Mouse (Mus musculus) liver, adult 2 months (tissue): ENCODE measurements around the gene Tlx2. TPM values are rescaled to one million over a fixed set of nuclear protein-coding genes. Genes with fewer than 3 reads are reported as not detected.

ENCODE experiments used
- DNase-seq: peaks from one replicate; pipeline ENCODE4 v3.0.0-alpha.2; 2011; ENCODE audit warnings: low read depth, low spot score; ENCODE audit errors: extremely low read depth
- H3K27ac ChIP-seq: fragments of 200-500 bp; replicated peaks from 2 replicates; pipeline ENCODE4 v1.5.1; 2012; ENCODE audit warnings: low read depth, mild to moderate bottlenecking, control low read depth, inconsistent platforms, low read length; ENCODE audit not compliant: insufficient read depth
- H3K27me3 ChIP-seq: fragments of 200-500 bp; 2 replicates; pipeline ENCODE4 v1.6.1; 2012; ENCODE audit warnings: mild to moderate bottlenecking, moderate library complexity, low read length, inconsistent platforms; ENCODE audit not compliant: control insufficient read depth, insufficient read depth
- H3K36me3 ChIP-seq: fragments of 200-500 bp; 2 replicates; pipeline ENCODE4 v1.6.1; 2012; ENCODE audit warnings: low read length, inconsistent platforms; ENCODE audit not compliant: control insufficient read depth, insufficient read depth
- H3K4me1 ChIP-seq: fragments of 200-500 bp; 2 replicates; pipeline ENCODE4 v1.6.1; 2011; ENCODE audit warnings: low read length; ENCODE audit not compliant: control insufficient read depth, insufficient read depth
- H3K4me3 ChIP-seq: fragments of 200-500 bp; 2 replicates; pipeline ENCODE4 v1.5.1; 2011; ENCODE audit warnings: low read depth, mild to moderate bottlenecking, control low read depth, low read length, moderate library complexity; ENCODE audit not compliant: insufficient read depth
- H3K79me2 ChIP-seq: fragments of 200-500 bp; 2 replicates; pipeline ENCODE4 v1.6.1; 2012; ENCODE audit warnings: inconsistent platforms, mild to moderate bottlenecking, low read length, moderate library complexity; ENCODE audit not compliant: control insufficient read depth, insufficient read depth
- H3K9ac ChIP-seq: fragments of 200-500 bp; 2 replicates; pipeline ENCODE4 v1.6.1; 2012; ENCODE audit warnings: low read depth, mild to moderate bottlenecking, control low read depth, inconsistent platforms, low read length
- CTCF ChIP-seq: fragments of 200-500 bp; IDR thresholded peaks from 2 replicates; pipeline ENCODE4 v1.5.1; 2011; ENCODE audit warnings: low read depth, low read length, control low read depth
- POLR2A ChIP-seq: fragments of 200-500 bp; IDR thresholded peaks from 2 replicates; pipeline ENCODE4 v1.6.1; 2011; ENCODE audit warnings: low read length, control low read depth; ENCODE audit not compliant: insufficient read depth; ENCODE audit errors: extremely low read depth
- WGBS: fragments of 180-500 bp; shearing (Covaris S2); methylation state at CpG from one replicate; pipeline ENCODE4 v1.1.7; 2018; 5-methylcytosine and 5-hydroxymethylcytosine counted together
- polyA plus RNA-seq: library from polyadenylated mRNA; depleted of rRNA; stranded (reverse); fragments of >200 nt; gene quantifications from 2 replicates; pipeline ENCODE4 v1.2.3, GENCODE M21; 2012; rRNA removed
- total RNA-seq: library from RNA; depleted of rRNA; stranded (reverse); fragments of >200 nt; gene quantifications from 2 replicates; pipeline ENCODE4 v1.2.3, GENCODE M21; 2014; rRNA removed

The Tlx2 gene
- total RNA-seq (not detected in 2 replicates), polyA plus RNA-seq (not detected in 2 replicates)

- Histone ChIP-seq H3K36me3 (no peaks in the 10 kb centered on the region), H3K9ac (no peak within 1 kb of the TSS), H3K4me1 (0 out of 2 replicates have a peak, but pooled peaks cover 1% of the 10 kb centered on the region), H3K4me3 (peak within 1 kb of the TSS; percentile 49; the same call in 1 of the 2 replicates), H3K27ac (no peak within 1 kb of the TSS), H3K27me3 (peaks cover 39% of the 10 kb centered on the region), H3K79me2 (no peaks in the 10 kb centered on the region)
- 15% methylated on average over 7 of the region's 10 CpGs for WGBS
- TF ChIP-seq POLR2A, result no peak
- DNase-seq, result no peak
Measured at GRCm38 (mm10) chr6:83070247-83070310, at the start of gene Tlx2. Tlx2 (minus strand) TSS chr6:83070293.

GRCm38 (mm10) chr6:83119734-83120051, 49.6 kb upstream of the Tlx2 start:
- TF ChIP-seq POLR2A, result no peak
- no peak for TF ChIP-seq CTCF
- Histone ChIP-seq H3K27ac (no peak overlapping the region), H3K36me3 (no peaks in the 10 kb centered on the region; the same call in 1 of the 2 replicates), H3K27me3 (no peaks in the 10 kb centered on the region), H3K4me1 (peaks cover 14% of the 10 kb centered on the region), H3K9ac (no peak overlapping the region), H3K79me2 (peaks cover 4% of the 10 kb centered on the region; the same call in 1 of the 2 replicates), H3K4me3 (no peak overlapping the region)
- 23% methylated on average over 7 of the region's 7 CpGs for WGBS
- DNase-seq, result no peak

- no peak for DNase-seq
- Histone ChIP-seq H3K36me3 (no peaks in the 10 kb centered on the region; the same call in 1 of the 2 replicates), H3K79me2 (peaks cover 4% of the 10 kb centered on the region; the same call in 1 of the 2 replicates), H3K27ac (no peak overlapping the region), H3K4me3 (no peak overlapping the region), H3K9ac (no peak overlapping the region), H3K27me3 (no peaks in the 10 kb centered on the region), H3K4me1 (peaks cover 18% of the 10 kb centered on the region)
- WGBS, result 87% methylated on average over 14 of the region's 14 CpGs
- no peak for TF ChIP-seq POLR2A
- no peak for TF ChIP-seq CTCF
Measured at GRCm38 (mm10) chr6:83118825-83119733, 49.0 kb upstream of the Tlx2 start.

DNA sequence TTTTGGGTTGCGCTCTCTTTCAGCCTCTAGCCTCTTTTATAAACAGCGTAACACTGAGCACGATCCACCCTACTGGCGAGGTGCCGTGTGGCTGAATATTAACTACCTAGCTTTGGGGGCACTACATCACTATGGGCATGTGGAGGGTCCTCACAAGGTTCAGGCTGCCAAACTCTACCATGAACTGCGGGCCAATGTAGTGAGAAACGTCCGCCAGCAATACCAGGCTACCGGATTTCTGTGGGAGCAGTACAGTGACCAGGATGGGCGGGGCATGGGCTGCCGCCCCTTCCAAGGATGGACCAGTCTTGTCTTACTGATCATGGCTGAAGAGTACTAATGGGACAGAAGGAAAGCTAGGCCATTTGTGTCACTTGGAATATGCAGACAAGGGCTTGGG, 48.3 kb upstream of the Tlx2 start:
- peaks cover 20% of the 10 kb centered on the region for H3K4me1 ChIP-seq
- no peak overlapping the region for H3K27ac ChIP-seq
- no peak for DNase-seq
- WGBS, result 81% methylated on average over 11 of the region's 11 CpGs
- no peak overlapping the region for H3K9ac ChIP-seq
- H3K4me3 ChIP-seq, result no peak overlapping the region
- peaks cover 4% of the 10 kb centered on the region; the same call in 1 of the 2 replicates for H3K79me2 ChIP-seq
- no peaks in the 10 kb centered on the region for H3K27me3 ChIP-seq
- no peaks in the 10 kb centered on the region; the same call in 1 of the 2 replicates for H3K36me3 ChIP-seq
- no peak for TF ChIP-seq POLR2A
- no peak for TF ChIP-seq CTCF

GRCm38 (mm10) chr6:83117616-83118015, 47.5 kb upstream of the Tlx2 start:
- DNase-seq, result no peak
- Histone ChIP-seq H3K27me3 (no peaks in the 10 kb centered on the region), H3K27ac (no peak overlapping the region), H3K4me3 (no peak overlapping the region), H3K36me3 (no peaks in the 10 kb centered on the region), H3K9ac (no peak overlapping the region), H3K79me2 (peaks cover 4% of the 10 kb centered on the region; the same call in 1 of the 2 replicates), H3K4me1 (peaks cover 20% of the 10 kb centered on the region)
- TF ChIP-seq CTCF (no peak), POLR2A (no peak)
- 83% methylated on average over 13 of the region's 13 CpGs for WGBS

DNA sequence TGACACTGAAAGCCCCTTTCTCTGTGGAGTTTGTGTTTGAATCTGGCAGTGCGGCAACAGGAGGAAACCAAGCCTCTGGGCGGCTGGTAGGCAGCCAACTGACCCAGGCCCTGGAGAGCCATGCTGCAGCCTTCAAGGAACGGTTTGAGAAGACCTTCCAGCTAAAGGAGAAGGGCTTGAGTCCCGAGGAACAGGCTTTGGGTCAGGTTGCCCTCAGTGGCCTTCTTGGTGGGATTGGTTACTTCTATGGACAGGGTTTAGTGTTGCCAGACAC, 47.0 kb upstream of the Tlx2 start:
- Histone ChIP-seq H3K9ac (no peak overlapping the region), H3K4me1 (peaks cover 20% of the 10 kb centered on the region), H3K4me3 (no peak overlapping the region), H3K27me3 (no peaks in the 10 kb centered on the region), H3K79me2 (peaks cover 4% of the 10 kb centered on the region; the same call in 1 of the 2 replicates), H3K36me3 (no peaks in the 10 kb centered on the region), H3K27ac (no peak overlapping the region)
- TF ChIP-seq CTCF, result no peak
- no peak for TF ChIP-seq POLR2A
- WGBS, result 84% methylated on average over 4 of the region's 4 CpGs
- DNase-seq, result no peak
